Mouse (Mus musculus): ENCODE results near the gene Gria1. TPM values are rescaled to one million over a fixed set of nuclear protein-coding genes. Genes with fewer than 3 reads are reported as not detected.
A peak's percentile ranks its signal among the peaks of the same experiment; 100 is the strongest.

Gene Gria1
- total and polyA plus RNA-seq, 3 experiments, result 0.14 to 0.29 (median 0.16) TPM

DNA sequence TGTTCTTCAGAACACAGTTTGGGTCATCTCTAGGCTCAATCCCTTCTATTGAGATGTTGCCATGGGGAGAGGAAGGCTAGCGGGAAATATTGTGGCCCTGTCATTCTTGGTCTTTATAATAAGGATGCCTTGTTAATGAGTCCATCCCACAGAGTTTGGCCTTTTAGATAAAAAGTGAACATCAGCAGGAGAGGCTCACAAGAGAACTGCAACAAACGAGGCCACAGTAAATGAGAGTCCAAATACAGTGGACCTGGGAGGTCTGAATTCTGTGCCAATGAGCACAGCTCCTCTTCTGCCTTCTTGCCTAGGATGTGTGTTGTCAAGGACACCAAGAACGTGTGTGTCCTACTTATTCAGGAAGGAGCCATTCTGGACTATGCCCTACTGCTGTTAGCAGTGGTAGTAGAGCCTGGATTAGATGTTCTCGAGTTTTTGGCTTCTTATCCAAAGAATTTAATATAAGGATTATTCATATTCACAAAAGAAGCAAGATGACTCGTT is 92.6 kb downstream of the Gria1 start:
- Histone ChIP-seq H3K4me1 (ENCODE audit: control insufficient read depth, insufficient read depth, low read length) (no peaks in the 10 kb centered on the region), H3K79me2 (replicated peaks; ENCODE audit: control insufficient read depth, insufficient read depth, low read length) (no peaks in the 10 kb centered on the region), H3K36me3 (ENCODE audit: control insufficient read depth, insufficient read depth, low read length) (no peaks in the 10 kb centered on the region), H3K9ac (ENCODE audit: low read depth, low read length) (no peak overlapping the region), H3K27me3 (ENCODE audit: control insufficient read depth, insufficient read depth, low read length) (no peaks in the 10 kb centered on the region), H3K27ac (no peak overlapping the region), H3K4me3 (no peak overlapping the region)
- TF ChIP-seq CTCF (IDR thresholded peaks at IDR 0.05), result no peak
- no peak for TF ChIP-seq EP300 (IDR thresholded peaks at IDR 0.05; ENCODE audit: insufficient read depth, low read depth, low read length)
- TF ChIP-seq POLR2A (IDR thresholded peaks at IDR 0.05; ENCODE audit: insufficient read depth, low read depth, low read length), result no peak
- intact Hi-C loops (cut with DNase I), result no loop called here
- 72% methylated on average over 5 of the region's 5 CpGs for WGBS
- no peak for DNase-seq

DNA sequence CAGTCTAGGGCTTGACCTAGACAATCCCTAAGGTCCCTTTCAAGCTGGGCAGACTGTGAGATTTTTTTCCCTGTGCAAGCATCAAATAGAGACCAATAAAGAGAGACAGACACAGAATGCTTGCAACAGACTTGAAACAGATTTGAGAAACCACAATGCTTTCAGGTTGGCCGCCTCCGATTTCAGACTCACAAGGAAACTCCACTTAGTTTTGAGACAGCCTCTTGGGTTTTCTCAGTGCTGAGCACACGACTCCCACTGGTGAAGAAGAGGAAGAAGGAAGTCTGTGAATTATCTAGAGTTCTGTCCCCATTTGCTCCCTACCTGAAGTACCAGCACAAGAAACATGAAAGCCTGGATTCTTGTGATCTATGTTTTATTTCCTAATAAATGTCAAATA is 94.5 kb downstream of the Gria1 start:
- WGBS, result 68% methylated on average over 3 of the region's 3 CpGs
- TF ChIP-seq EP300 (IDR thresholded peaks at IDR 0.05; ENCODE audit: insufficient read depth, low read depth, low read length), result no peak
- no peak for TF ChIP-seq CTCF (IDR thresholded peaks at IDR 0.05)
- TF ChIP-seq POLR2A (IDR thresholded peaks at IDR 0.05; ENCODE audit: insufficient read depth, low read depth, low read length), result no peak
- no peaks in the 10 kb centered on the region for H3K27me3 ChIP-seq (ENCODE audit: control insufficient read depth, insufficient read depth, low read length)
- no peaks in the 10 kb centered on the region for H3K79me2 ChIP-seq (replicated peaks; ENCODE audit: control insufficient read depth, insufficient read depth, low read length)
- no peak overlapping the region for H3K27ac ChIP-seq
- no peak overlapping the region for H3K4me3 ChIP-seq
- no peaks in the 10 kb centered on the region for H3K4me1 ChIP-seq (ENCODE audit: control insufficient read depth, insufficient read depth, low read length)
- no peaks in the 10 kb centered on the region for H3K36me3 ChIP-seq (ENCODE audit: control insufficient read depth, insufficient read depth, low read length)
- no peak overlapping the region for H3K9ac ChIP-seq (ENCODE audit: low read depth, low read length)
- DNase-seq, result no peak
- intact Hi-C loops (cut with DNase I), result no loop called here

- Histone ChIP-seq H3K9ac (ENCODE audit: low read depth, low read length) (no peak overlapping the region), H3K4me3 (no peak overlapping the region), H3K27me3 (ENCODE audit: control insufficient read depth, insufficient read depth, low read length) (no peaks in the 10 kb centered on the region), H3K27ac (no peak overlapping the region), H3K36me3 (ENCODE audit: control insufficient read depth, insufficient read depth, low read length) (no peaks in the 10 kb centered on the region), H3K4me1 (ENCODE audit: control insufficient read depth, insufficient read depth, low read length) (no peaks in the 10 kb centered on the region), H3K79me2 (replicated peaks; ENCODE audit: control insufficient read depth, insufficient read depth, low read length) (no peaks in the 10 kb centered on the region)
- intact Hi-C loops (cut with DNase I), result no loop called here
- peak; percentile 31 to 41 for DNase-seq
- TF ChIP-seq CTCF (IDR thresholded peaks at IDR 0.05), result no peak
- WGBS, result 64% methylated on average over 8 of the region's 8 CpGs
Observed at GRCm38 (mm10) chr11:57112386-57112785, 101.2 kb downstream of the Gria1 start.

- Histone ChIP-seq H3K27ac (no peak overlapping the region), H3K4me3 (no peak overlapping the region), H3K9ac (ENCODE audit: low read depth, low read length) (no peak overlapping the region), H3K36me3 (ENCODE audit: control insufficient read depth, insufficient read depth, low read length) (no peaks in the 10 kb centered on the region), H3K27me3 (ENCODE audit: control insufficient read depth, insufficient read depth, low read length) (no peaks in the 10 kb centered on the region), H3K79me2 (replicated peaks; ENCODE audit: control insufficient read depth, insufficient read depth, low read length) (no peaks in the 10 kb centered on the region), H3K4me1 (ENCODE audit: control insufficient read depth, insufficient read depth, low read length) (no peaks in the 10 kb centered on the region)
- intact Hi-C loops (cut with DNase I), result no loop called here
- WGBS, result 79% methylated on average over 5 of the region's 5 CpGs
- TF ChIP-seq EP300 (IDR thresholded peaks at IDR 0.05; ENCODE audit: insufficient read depth, low read depth, low read length) (no peak), CTCF (IDR thresholded peaks at IDR 0.05) (no peak), POLR2A (IDR thresholded peaks at IDR 0.05; ENCODE audit: insufficient read depth, low read depth, low read length) (no peak)
- DNase-seq, result no peak
Observed at GRCm38 (mm10) chr11:57114410-57114809, 103.2 kb downstream of the Gria1 start.

GRCm38 (mm10) chr11:57127066-57127465 is 115.9 kb downstream of the Gria1 start:
- no peak overlapping the region for H3K4me3 ChIP-seq
- intact Hi-C loops (cut with DNase I), result no loop called here
- H3K27me3 ChIP-seq (ENCODE audit: control insufficient read depth, insufficient read depth, low read length), result no peaks in the 10 kb centered on the region
- no peak overlapping the region for H3K9ac ChIP-seq (ENCODE audit: low read depth, low read length)
- no peak for TF ChIP-seq POLR2A (IDR thresholded peaks at IDR 0.05; ENCODE audit: insufficient read depth, low read depth, low read length)
- TF ChIP-seq CTCF (IDR thresholded peaks at IDR 0.05), result no peak
- TF ChIP-seq EP300 (IDR thresholded peaks at IDR 0.05; ENCODE audit: insufficient read depth, low read depth, low read length), result no peak
- no peak overlapping the region for H3K27ac ChIP-seq
- WGBS, result 79% methylated on average over 8 of the region's 8 CpGs
- no peaks in the 10 kb centered on the region for H3K4me1 ChIP-seq (ENCODE audit: control insufficient read depth, insufficient read depth, low read length)
- DNase-seq, result no peak
- no peaks in the 10 kb centered on the region for H3K36me3 ChIP-seq (ENCODE audit: control insufficient read depth, insufficient read depth, low read length)
- H3K79me2 ChIP-seq (replicated peaks; ENCODE audit: control insufficient read depth, insufficient read depth, low read length), result no peaks in the 10 kb centered on the region

- WGBS, result 75% methylated on average over 14 of the region's 14 CpGs
- Histone ChIP-seq H3K36me3 (ENCODE audit: control insufficient read depth, insufficient read depth, low read length) (no peaks in the 10 kb centered on the region), H3K4me3 (no peak overlapping the region), H3K79me2 (replicated peaks; ENCODE audit: control insufficient read depth, insufficient read depth, low read length) (no peaks in the 10 kb centered on the region), H3K27me3 (ENCODE audit: control insufficient read depth, insufficient read depth, low read length) (no peaks in the 10 kb centered on the region), H3K27ac (no peak overlapping the region), H3K4me1 (ENCODE audit: control insufficient read depth, insufficient read depth, low read length) (no peaks in the 10 kb centered on the region), H3K9ac (ENCODE audit: low read depth, low read length) (no peak overlapping the region)
- no peak for TF ChIP-seq POLR2A (IDR thresholded peaks at IDR 0.05; ENCODE audit: insufficient read depth, low read depth, low read length)
- no peak for DNase-seq
- intact Hi-C loops (cut with DNase I), result no loop called here
Observed at GRCm38 (mm10) chr11:57140162-57140780, 129.1 kb downstream of the Gria1 start.
